Mouse (Mus musculus): ENCODE measurements around the gene Clta.
A peak's percentile ranks its signal among the peaks of the same experiment; 100 is the strongest.
"Not testable (repeated sequence)": the region's sequence is repeated elsewhere in the genome, so short reads cannot be mapped to it uniquely, and the experiment has no call there.

The Clta gene

GRCm38 (mm10) chr4:44024241-44024640, 20.0 kb downstream of the Clta start:
- DNase-seq (ENCODE audit: low read depth), result no peak

- DNase-seq (ENCODE audit: low read depth), result no peak
Measured at GRCm38 (mm10) chr4:44025570-44025969, 21.3 kb downstream of the Clta start.

DNA sequence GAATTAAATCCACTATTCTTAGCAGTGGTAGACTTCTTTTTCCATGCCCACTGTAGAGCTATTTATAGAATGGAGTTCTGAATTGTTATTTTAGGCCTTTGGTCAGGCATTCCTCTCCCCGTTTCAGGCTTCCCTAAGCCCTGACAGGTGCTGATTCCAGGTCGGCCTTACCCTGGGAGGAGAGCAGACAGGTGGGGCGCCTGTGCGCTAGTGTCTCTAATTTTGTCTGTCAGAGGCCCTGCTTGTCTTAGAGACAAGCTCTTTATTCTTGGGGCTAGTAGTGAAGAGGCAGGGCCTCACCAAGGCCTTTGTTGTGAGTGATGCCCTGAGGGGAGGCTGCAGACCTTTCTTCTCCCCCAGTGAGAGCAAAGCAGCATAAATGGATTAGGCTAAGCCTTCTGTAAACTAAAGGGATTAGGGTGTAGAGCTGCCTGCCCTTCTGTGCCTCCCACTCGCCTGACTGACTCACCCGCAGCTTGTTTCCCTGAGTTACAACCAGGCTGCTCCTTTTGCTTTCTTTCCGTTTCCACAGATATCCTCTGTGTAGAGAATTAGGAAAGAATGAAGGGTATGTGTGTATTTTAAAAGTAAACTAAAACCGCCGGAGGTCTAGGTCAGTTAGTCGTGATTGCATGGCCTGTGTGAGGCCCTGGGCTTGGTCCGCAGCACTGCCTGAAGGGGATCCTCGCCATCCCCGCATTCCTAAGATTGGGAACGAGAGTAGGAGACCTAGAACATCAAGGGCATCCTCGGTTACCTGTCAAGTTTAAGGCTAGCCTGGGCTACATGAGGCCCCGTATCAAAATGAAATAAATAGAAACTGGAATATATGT, 24.3 kb downstream of the Clta start:
- DNase-seq (ENCODE audit: low read depth), result no peak

DNA sequence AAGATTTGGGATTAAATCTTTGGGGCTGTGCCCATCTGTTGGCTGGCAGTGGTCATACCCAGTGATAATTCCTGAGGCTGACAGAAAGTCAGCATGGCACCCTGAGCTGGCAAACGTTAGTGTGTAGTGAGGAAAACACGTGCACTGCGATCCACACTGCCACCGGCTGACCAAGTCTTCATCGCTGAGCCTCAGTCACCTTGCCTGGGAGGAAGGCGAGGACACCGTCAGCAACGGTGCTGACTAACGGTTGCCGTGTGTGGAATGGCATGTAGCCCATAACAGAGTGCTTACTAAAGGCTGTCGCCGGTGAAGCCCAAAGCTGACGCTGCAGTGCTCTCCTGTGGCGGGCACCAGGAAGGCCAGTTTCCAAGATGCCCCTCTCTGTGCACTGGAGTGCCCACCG, 25.4 kb downstream of the Clta start:
- DNase-seq (ENCODE audit: low read depth), result no peak

DNA sequence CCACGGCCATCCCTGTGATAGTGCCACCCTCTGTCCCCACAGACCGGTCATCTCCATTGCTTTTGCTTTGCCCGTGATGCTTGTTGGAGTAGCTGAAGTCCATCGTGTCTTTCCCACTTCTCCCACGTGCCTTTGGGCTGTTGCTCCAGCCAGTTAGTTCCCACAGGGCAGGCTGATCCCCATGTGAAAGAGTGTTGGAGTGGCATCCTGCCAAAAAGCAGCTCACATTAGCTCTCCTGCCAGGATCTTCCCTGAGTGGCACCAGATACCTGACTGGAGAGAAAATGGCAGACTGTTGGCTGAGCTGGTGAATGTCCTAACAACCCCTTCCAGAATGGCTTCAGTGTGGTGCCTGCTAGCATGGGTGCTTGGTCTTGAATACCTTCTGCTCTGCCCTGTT, 27.3 kb downstream of the Clta start:
- DNase-seq (ENCODE audit: low read depth), result no peak

DNA sequence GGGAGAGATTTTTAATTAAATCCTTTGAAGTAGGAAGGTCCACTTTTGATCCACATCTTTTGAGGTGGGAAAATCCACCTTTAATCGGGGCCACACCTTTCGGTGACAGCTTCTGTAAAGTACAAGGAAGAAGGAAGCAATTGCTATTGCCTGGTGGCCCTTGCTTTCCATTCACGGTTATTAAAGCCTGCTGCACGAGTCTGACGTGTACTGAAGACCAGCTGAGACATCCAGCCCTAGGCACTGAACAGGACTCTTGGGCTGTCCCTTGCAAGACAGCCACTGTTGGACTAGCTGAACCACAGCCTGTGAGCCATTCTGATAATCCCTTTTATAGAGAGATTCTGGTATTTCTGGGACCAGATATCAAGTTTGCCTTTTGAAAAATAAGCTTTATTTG, 32.2 kb downstream of the Clta start:
- no peak for DNase-seq (ENCODE audit: low read depth)

DNA sequence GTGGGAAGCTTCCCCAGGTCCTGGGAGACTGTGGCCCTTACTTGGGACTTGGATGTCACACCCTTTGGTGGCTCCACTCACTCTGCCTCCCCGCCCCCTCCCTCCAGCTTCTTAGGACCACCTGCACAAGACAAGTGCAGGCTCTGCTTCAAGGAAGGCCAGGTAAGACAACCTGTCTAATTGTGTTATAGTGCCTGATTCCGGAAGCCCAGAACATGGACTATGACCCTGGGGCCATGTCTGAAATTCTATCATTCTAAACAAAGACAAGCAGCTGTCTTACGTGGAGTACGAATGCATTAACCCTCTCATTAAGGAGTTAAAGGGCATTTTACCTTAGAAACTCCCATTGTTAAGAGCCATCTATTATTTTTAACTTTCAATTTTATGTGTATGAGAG, 36.5 kb downstream of the Clta start:
- DNase-seq (ENCODE audit: low read depth), result no peak

GRCm38 (mm10) chr4:44042429-44042828, 38.2 kb downstream of the Clta start:
- DNase-seq (ENCODE audit: low read depth), result no peak

DNA sequence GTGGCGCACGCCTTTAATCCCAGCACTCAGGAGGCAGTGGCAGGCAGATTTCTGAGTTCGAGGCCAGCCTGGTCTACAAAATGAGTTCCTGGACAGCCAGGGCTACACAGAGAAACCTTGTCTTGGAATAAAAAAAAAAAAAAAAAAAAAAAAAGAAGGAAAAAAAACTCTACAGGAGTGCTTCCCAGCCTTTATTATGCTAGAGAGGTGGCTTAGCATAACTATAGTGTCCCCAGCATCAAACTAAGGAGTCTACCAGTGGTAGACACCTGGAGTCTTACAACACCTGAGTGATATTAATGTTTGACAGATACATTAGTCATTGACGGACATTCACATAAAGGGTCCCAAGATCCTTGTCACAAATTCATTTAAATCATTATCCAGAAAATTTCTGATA, 38.9 kb downstream of the Clta start:
- not testable (repeated sequence) for DNase-seq (ENCODE audit: low read depth)

DNA sequence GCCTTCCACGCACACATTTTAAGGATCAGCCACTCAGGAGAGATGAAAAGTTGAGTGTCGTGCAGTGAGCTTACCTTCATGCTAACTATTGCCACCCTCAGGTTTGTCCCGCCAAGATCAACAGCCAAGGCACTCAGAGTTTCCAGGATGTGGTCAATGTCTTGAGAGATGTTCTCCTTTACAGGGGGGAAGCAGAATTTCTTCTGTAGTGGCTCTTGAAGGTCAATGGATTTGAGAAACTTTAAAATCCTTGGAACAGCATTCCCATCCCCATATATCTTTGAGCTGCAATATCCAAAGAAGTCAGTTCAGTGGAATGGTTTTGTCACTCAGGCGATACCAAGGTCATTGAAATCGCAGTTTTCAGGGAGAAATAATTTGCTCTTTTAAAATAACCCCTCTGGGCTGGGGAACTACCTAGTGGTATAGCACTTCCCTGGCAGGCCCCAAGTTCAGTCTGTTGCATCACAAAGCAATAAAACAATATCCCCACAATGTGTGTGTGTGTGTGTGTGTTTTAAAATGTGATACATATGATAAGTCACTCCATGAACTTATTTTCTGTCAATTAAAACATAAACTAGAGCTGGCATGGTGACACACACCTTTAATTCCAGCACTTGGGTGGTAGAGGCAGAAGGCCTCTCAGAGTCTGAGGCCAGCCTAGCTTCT, 40.6 kb downstream of the Clta start:
- peak; percentile 64 for DNase-seq (ENCODE audit: low read depth)

DNA sequence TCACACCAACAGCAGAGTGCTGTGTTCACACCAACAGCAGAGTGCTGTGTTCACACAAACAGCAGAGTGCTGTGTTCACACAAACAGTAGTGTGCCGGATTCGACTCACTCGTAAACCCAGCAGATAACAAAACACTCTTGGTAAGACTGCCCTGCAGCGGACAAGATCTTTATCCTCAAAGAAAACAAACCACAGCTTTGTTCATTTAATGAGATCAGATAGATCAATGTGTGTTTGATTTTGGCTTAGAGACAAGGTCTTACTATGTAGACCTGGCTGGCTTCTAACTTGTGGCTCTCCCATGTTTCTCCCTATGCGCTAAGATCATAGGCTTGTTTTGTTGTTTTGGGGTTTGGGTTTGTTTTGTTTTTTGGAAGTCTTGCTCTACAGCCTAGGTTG, 41.8 kb downstream of the Clta start:
- no peak for DNase-seq (ENCODE audit: low read depth)

DNA sequence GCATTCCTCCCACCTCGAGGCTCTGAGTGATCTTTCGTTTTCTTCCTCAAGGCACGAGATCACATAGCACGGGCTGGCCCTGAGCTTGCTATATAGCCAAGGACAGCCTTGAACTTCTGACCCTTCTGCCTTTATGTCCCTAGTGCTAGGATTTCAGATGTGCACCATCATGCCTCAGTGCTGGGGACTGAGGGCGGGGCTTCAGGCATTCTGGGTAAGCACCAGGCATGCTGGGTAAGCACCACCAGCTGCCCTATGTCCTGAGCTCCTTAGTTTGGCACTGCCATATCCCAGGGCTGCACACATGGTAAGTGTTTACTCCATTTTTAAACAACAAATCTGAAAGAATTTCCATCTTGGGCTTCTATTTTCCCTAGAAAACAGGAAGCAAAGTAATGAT, 45.6 kb downstream of the Clta start:
- DNase-seq (ENCODE audit: low read depth), result no peak

- DNase-seq (ENCODE audit: low read depth), result peak; percentile 89
Measured at GRCm38 (mm10) chr4:44059674-44060073, 55.4 kb downstream of the Clta start.

DNA sequence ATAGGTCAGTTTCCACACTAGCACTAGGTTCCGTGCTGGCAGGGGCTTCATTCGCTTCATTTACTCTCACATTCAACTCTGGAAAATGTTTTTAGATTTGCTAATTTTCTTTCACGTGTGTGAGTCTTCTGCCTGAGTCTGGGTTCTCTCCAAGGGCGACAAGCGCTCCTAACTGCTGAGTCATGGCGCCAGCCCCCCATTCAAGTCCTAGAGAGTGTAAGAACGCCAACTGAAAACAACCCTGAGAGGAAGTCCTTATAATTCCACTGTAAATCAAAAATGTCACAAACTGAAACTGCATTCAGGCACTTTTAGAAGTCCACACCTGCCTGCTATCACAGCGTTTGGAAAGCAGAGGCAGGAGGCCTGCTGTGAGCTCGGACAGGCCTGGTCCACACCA, 57.8 kb downstream of the Clta start:
- no peak for DNase-seq (ENCODE audit: low read depth)

DNA sequence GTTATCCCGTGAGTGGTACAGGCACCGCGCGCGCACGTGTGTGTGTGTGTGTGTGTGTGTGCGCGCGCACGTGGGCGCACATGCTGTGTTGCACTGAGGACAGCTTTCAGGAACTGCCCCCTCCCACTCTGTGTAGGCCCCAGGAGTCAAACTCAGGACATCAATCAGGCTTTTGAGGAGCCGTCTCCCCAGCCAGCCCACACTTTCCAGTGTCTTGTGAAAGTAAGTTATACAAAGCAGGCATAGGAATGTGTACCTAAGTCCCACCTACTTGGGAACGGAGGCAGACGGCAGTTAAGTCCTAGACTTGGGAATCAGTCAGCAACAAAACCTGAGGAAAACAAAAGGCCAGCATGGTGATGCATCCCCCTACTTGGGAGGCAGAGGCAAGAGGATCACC, 58.6 kb downstream of the Clta start:
- DNase-seq (ENCODE audit: low read depth), result peak; percentile 23

DNA sequence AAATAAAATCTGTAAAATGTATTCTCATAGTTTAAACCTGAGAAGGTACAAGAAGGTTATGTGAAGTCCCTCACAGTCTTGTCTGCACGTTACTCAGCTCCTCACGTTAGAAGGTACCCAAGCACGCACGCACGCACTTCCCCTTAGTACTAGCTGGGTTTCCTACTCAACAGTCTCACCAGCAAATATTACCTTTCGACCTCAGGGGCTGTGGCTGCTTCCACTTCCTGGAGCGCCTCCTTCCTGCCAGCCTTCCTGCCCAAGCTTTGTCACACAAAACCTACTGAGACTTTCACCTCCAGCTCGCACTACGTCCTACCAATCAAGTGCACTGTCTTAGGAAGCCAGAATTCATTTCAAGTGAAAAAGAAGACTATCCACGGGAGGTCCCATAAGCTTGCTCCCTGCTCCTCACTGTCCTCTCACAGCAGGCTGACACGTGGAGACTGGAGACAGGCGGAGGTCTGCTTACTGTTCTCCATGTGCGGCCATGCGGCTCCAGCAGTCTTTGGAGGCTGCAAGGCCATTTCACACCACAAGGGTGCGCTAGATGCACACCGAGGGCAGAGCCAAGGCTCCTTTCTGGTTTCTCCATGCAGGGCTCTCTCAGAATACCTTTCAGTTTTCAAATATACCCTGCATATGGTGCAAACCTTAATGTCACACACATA, 61.2 kb downstream of the Clta start:
- DNase-seq (ENCODE audit: low read depth), result peak; percentile 97

DNA sequence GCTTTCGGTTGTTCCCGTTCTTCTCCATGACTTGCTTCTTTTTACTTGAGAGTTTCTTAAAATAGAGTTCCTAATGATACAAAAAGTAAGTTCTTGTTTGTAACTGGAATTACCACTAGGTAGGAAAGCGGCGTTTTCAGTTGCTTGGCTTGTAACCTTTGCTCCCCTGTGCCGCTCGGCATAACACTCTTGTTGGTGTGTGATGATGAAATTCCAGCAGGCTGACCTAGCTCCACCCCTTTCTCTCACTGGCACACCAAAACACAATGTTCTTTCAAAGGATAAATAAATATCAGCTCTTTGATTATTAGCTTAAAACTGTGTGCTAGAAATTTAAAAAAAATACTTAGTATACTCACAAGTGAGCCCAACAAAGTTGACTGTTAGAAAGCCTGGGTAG, 62.6 kb downstream of the Clta start:
- no peak for DNase-seq (ENCODE audit: low read depth)

DNA sequence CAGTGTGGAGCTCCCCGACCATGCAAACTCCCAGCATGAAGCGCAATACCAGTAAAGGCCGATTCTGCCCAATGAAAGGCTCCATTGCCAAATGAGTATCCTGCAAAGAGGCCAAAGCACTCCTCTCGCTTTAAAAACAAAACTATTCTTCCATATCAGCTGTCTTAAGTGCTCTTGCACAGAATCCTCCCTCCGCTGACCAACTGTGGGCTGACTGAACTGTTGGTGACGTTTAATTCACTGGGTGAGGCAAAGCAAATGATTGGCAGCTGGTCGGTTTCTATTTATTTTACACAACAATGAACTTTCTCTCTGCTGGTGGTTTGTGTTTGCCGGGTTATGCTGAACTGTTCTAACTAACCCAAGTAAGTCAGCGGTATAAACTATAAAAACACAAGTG, 64.5 kb downstream of the Clta start:
- DNase-seq (ENCODE audit: low read depth), result no peak

GRCm38 (mm10) chr4:44069411-44069810, 65.2 kb downstream of the Clta start:
- no peak for DNase-seq (ENCODE audit: low read depth)

DNA sequence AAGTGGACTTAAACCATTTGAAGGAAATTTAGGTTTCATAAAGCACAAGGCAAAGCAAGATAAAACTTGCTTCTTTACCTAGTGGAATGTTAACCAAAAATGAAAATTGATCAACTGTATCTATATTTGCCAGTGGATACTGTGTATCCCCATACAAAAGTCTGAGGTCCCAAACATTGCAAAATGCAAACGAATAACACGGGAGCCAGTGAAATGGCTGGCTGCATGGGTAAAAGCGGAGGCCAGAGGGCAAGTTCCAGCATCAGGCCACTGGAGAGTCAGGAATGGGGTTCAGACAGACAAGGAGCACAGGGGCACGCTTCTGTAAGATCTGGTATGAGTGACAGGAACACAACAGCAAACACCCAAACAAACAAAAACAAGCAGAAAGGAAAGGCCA, 66.4 kb downstream of the Clta start:
- no peak for DNase-seq (ENCODE audit: low read depth)

DNA sequence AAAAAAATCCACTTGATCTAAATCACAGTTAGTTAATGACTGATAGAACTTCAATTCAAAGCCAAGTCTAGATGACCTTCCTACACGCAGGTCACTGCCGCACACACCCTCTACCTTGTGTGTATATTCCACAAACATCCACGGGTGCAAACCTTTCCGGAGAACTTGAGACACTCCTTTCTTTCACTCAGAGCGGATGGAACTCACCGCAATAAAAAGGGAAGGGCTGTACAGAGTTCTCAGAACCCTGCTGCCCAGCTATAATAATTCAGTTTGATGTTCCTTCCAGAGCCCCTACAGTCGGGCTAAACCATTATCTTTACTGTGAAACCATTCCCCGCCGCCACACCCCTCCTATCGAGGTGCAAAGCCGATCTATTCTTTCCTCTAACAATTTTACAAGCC, 67.5 kb downstream of the Clta start:
- no peak for DNase-seq (ENCODE audit: low read depth)

GRCm38 (mm10) chr4:44072146-44072872, 68.1 kb downstream of the Clta start:
- DNase-seq (ENCODE audit: low read depth), result peak; percentile 86

All from naive thymus-derived CD4-positive, alpha-beta T cell, adult 2 months (primary cell).